Mouse (Mus musculus) hindbrain, embryonic 11.5 days (tissue): Measurements from ENCODE around the gene Dnmt3l. TPM values are rescaled to one million over a fixed set of nuclear protein-coding genes. Genes with fewer than 3 reads are reported as not detected.
"Not testable (repeated sequence)": the region's sequence is repeated elsewhere in the genome, so short reads cannot be mapped to it uniquely, and the experiment has no call there.

Source experiments
- ATAC-seq: fragments of 200-750 bp; cut with Nextera tagmentation; 2 replicates; pipeline ENCODE4 v1.8.0; 2017; ENCODE audit warnings: mild to moderate bottlenecking, moderate TSS enrichment, moderate library complexity; ENCODE audit not compliant: low FRiP score
- DNase-seq: peaks from one replicate; pipeline ENCODE4 v3.0.0-alpha.2; 2015; ENCODE audit warnings: low spot score
- H3K27ac ChIP-seq: fragments of 300-500 bp; sonication (generic); 2 replicates; pipeline ENCODE4 v1.5.1; 2014; ENCODE audit warnings: mild to moderate bottlenecking, low read depth, low read length
- H3K27me3 ChIP-seq: fragments of 300-500 bp; sonication (generic); 2 replicates; pipeline ENCODE4 v1.6.1; 2014; ENCODE audit warnings: mild to moderate bottlenecking, low read length, moderate library complexity, mixed read lengths; ENCODE audit not compliant: control insufficient read depth, insufficient read depth
- H3K36me3 ChIP-seq: fragments of 300-500 bp; sonication (generic); 2 replicates; pipeline ENCODE4 v1.6.1; 2014; ENCODE audit warnings: mild to moderate bottlenecking, low read length, moderate library complexity, mixed read lengths; ENCODE audit not compliant: control insufficient read depth, insufficient read depth
- H3K4me1 ChIP-seq: fragments of 300-500 bp; sonication (generic); replicated peaks from 2 replicates; pipeline ENCODE4 v1.6.1; 2014; ENCODE audit warnings: low read length, mixed read lengths; ENCODE audit not compliant: control insufficient read depth, insufficient read depth
- H3K4me2 ChIP-seq: fragments of 300-500 bp; sonication (generic); replicated peaks from 2 replicates; pipeline ENCODE4 v1.6.1; 2014; ENCODE audit warnings: mild to moderate bottlenecking, low read depth, low read length
- H3K4me3 ChIP-seq: fragments of 300-500 bp; sonication (generic); 2 replicates; pipeline ENCODE4 v1.5.1; 2014; ENCODE audit warnings: low read depth, low read length
- H3K9ac ChIP-seq: fragments of 300-500 bp; sonication (generic); 2 replicates; pipeline ENCODE4 v1.6.1; 2014; ENCODE audit warnings: low read depth, low read length
- H3K9me3 ChIP-seq: fragments of 300-500 bp; sonication (generic); 2 replicates; pipeline ENCODE4 v1.6.1; 2016; ENCODE audit warnings: low read length; ENCODE audit not compliant: control insufficient read depth
- WGBS: fragments of 180-500 bp; shearing (Covaris S2); extraction: QIAGEN DNeasy Blood & Tissue Kit; methylation state at CpG from one replicate; pipeline ENCODE4 v1.1.7; 2014; 5-methylcytosine and 5-hydroxymethylcytosine counted together
- polyA plus RNA-seq: library from polyadenylated mRNA; unstranded; fragments of >200 nt; fragmentation: Nextera tagmentation; extraction: Ambion mirVana; gene quantifications from 2 replicates; pipeline ENCODE4 v1.2.1, GENCODE M21; 2014

The Dnmt3l gene
- polyA plus RNA-seq, 1 experiment from 2014 or later: not detected

DNA sequence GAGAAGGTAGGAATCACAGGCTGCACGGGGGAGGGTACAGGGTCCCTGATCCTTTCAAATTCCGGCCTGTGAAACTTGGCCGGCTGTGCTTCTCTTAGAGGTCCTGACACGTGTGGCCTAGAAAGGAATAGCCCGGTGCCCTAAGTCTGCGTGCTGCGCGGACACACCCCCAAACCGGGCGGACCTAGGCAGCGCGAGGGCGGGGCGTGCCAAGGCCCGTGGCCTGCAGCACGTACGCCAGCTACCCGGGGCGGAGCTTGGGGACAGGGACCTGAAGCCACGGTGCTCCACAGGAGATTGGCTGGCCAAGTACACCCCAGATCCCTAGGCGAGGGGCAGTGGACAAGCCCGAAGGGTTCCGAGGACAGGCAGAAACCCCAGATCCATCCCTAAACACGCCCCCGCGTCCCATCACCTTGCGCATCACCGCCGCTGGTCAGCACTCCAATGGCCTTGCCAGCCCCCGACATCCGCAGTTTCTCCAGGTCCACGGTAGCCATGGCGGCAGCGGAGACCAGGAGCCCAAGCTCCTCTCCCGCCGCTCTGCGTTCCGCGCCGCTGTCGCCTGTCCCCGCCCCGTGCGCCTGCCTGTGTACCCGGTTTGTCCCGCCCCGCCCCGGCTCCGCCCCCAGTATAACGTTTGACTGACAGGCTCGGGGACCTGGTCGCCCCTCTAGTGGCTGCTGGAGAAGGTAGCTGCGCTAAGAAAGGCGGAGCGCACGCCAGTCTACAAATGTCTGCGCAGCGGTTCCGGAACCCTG is 32.4 kb upstream of the Dnmt3l start:
- Histone ChIP-seq H3K36me3 (no peaks in the 10 kb centered on the region), H3K9ac (peak overlapping the region; percentile 86), H3K27me3 (no peaks in the 10 kb centered on the region), H3K9me3 (no peaks in the 10 kb centered on the region), H3K4me3 (peak overlapping the region; percentile 81), H3K4me1 (peaks cover 13% of the 10 kb centered on the region), H3K4me2 (peak overlapping the region; percentile 88), H3K27ac (peak overlapping the region; percentile 95)
- under 1% methylated on average over 53 of the region's 59 CpGs for WGBS
- DNase-seq (peak; percentile 96), ATAC-seq (peak; percentile 96)

DNA sequence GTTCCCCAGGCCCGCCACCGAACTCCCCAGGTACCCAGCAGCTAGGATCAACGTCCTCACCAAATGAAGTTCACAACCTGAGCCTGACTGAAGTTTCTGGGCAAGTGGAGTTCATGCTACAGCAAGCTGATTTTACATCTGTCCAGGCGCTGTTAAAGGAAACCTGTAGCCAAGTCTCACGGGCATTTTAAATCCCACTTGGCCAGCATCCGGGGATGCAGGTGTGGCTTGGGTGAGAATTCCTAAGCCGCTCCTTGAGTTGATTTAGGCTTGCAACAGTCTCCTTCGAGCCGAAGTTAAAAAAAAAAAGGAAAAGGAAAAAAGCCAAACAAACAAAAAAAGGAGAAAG is 31.8 kb upstream of the Dnmt3l start, which contains the start of gene Pfkl:
TSS of gene Pfkl (minus strand) at position 139 of the 349 bp plus-strand sequence.
- no peaks in the 10 kb centered on the region for H3K9me3 ChIP-seq
- H3K4me2 ChIP-seq: peak within 1 kb of the TSS; percentile 88
- H3K4me1 ChIP-seq: peaks cover 13% of the 10 kb centered on the region
- under 1% methylated on average over 9 of the region's 9 CpGs for WGBS
- peak within 1 kb of the TSS; percentile 86 for H3K9ac ChIP-seq
- H3K36me3 ChIP-seq: no peaks in the 10 kb centered on the region
- ATAC-seq: no peak
- H3K4me3 ChIP-seq: peak within 1 kb of the TSS; percentile 81
- DNase-seq: no peak
- peak within 1 kb of the TSS; percentile 95 for H3K27ac ChIP-seq
- H3K27me3 ChIP-seq: no peaks in the 10 kb centered on the region

DNA sequence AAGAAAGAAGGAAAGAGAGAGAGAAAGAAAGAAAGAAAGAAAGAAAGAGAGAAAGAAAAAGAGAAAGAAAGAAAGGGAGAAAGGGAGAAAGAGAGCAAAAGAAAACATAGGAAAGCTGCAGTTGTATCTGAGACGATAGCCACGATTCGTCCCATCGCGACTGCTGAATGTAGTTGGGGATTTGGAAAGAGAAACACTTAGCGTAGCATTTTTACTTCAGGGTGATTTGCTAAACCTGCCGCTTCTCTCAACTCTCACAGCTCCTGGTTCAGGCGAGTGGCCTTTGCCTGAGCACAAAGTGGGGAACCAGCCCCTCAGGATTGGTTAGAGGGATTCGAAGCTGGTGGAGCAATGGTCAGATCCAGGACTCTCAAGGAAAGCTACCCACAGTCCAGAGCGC is 31.4 kb upstream of the Dnmt3l start:
- Histone ChIP-seq H3K4me1 (peaks cover 13% of the 10 kb centered on the region), H3K4me2 (peak overlapping the region; percentile 9; the same call in 1 of the 2 replicates), H3K9ac (no peak overlapping the region), H3K36me3 (no peaks in the 10 kb centered on the region), H3K9me3 (no peaks in the 10 kb centered on the region), H3K27me3 (no peaks in the 10 kb centered on the region), H3K27ac (no peak overlapping the region), H3K4me3 (no peak overlapping the region)
- ATAC-seq: no peak
- DNase-seq: no peak
- 16% methylated on average over 10 of the region's 10 CpGs for WGBS

DNA sequence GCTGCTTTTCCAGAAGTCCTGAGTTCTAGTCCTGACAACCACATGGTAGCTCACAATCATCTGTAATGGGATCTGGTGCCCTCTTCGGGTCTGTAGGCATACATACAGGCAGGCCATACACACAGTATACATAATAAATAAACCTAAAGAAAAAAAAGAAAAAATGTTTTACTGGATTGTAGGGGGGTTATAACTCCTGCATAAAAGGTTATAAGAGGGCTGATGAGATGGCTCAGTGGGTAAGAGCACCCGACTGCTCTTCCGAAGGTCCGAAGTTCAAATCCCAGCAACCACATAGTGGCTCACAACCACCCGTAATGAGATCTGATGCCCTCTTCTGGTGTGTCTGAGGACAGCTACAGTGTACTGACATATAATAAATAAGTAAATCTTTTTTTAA is 30.6 kb upstream of the Dnmt3l start:
- not testable (repeated sequence) for H3K4me2 ChIP-seq, DNase-seq, H3K36me3 ChIP-seq, ATAC-seq, H3K27me3 ChIP-seq, H3K9ac ChIP-seq, H3K9me3 ChIP-seq, H3K4me3 ChIP-seq, H3K27ac ChIP-seq
- WGBS: 91% methylated on average over 5 of the region's 5 CpGs
- peaks cover 13% of the 10 kb centered on the region for H3K4me1 ChIP-seq

DNA sequence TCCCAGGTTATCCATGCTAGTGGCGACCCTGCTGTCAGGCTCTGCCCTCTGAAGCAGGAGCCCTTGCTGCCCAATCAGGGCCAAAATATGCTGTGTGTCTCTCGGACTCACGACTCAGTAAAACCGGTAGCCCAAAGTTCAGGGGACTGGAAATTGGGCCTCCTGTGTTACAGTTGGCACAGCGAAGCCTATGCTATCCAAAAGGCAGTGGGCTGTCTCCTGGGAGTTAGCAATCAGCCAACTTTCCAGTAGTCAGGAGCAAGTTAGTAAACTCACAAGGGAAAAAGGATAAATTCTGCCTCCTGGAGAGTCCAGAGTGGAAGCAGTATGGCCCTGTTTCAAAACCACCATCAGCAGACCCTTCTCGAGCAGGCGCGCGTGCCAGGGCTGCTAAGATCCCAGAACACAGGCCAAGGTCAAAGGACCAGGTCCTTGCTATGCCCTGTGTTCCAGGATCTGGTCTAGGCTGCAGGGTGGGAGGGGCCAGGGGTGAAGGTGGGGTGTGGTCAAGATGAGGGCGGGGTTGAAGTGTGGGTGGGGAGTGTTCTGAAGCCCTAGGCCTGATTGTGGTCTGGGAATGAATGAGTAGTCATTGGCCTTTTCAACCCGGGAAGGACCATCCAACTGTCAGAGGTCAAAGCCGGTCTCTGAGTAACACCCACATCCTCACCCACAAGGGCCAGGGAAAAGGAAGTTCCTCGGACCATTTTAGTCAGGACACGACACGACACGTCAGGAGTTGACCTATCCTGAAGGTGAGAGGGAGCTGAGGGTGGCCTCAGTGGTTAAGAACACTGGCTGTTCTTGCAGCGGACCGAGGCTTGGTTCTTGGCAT is 28.9 kb upstream of the Dnmt3l start:
- H3K9me3 ChIP-seq: no peaks in the 10 kb centered on the region
- no peak overlapping the region for H3K4me3 ChIP-seq
- ATAC-seq: no peak
- peaks cover 8% of the 10 kb centered on the region for H3K4me1 ChIP-seq
- DNase-seq: no peak
- no peak overlapping the region for H3K9ac ChIP-seq
- no peak overlapping the region for H3K4me2 ChIP-seq
- H3K27me3 ChIP-seq: no peaks in the 10 kb centered on the region
- WGBS: 93% methylated on average over 18 of the region's 18 CpGs
- no peaks in the 10 kb centered on the region for H3K36me3 ChIP-seq
- no peak overlapping the region for H3K27ac ChIP-seq

DNA sequence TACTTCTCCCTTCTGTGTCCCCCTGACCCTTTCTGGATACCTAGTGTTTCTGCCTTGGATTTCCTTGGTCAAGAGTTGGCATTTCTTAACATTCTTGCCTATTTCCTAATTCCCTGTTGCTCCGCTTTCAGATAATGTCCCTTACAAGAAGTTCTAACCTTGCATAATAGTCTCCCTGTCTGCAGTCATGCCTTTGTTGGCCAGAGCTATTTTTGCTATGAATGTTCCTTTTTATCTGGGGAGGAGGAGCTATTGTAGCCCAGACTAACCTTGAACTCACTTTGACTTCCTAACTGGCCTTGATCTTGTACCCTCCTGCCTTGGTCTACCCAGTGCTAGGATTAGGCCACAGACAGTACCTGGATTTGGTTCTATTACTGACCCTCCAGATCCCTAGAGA is 26.3 kb upstream of the Dnmt3l start:
- Histone ChIP-seq H3K27ac (no peak overlapping the region), H3K9me3 (no peaks in the 10 kb centered on the region), H3K9ac (no peak overlapping the region), H3K4me3 (no peak overlapping the region), H3K36me3 (no peaks in the 10 kb centered on the region), H3K4me1 (no peaks in the 10 kb centered on the region), H3K27me3 (no peaks in the 10 kb centered on the region), H3K4me2 (no peak overlapping the region)
- ATAC-seq (no peak), DNase-seq (no peak)
- WGBS: 81% methylated on average over 1 of the region's 1 CpGs

DNA sequence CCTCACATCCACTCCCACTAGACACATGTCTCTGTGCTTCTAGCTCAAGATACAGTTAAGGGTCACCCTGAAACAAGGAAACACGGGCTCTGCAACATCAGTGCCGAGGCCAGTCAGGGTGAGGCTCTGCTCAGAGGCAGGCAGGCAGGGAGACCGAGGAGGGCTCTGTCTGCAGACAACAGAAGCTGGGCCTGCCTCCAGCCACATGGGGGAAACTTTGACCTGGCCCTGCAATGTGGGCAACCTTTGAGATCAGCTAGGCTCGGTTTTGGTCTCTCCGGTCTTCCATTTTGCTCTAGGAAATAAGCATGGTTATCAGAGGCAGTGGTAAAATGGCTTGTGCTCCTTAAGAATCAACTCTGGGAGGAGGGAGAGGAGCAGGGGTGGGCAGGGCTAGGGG is 25.4 kb upstream of the Dnmt3l start:
- no peak for DNase-seq
- 52% methylated on average over 5 of the region's 5 CpGs for WGBS
- no peak for ATAC-seq
- no peaks in the 10 kb centered on the region for H3K36me3 ChIP-seq
- H3K4me1 ChIP-seq: no peaks in the 10 kb centered on the region
- no peak overlapping the region for H3K9ac ChIP-seq
- H3K27ac ChIP-seq: no peak overlapping the region
- no peak overlapping the region for H3K4me2 ChIP-seq
- no peaks in the 10 kb centered on the region for H3K27me3 ChIP-seq
- H3K4me3 ChIP-seq: no peak overlapping the region
- H3K9me3 ChIP-seq: no peaks in the 10 kb centered on the region

DNA sequence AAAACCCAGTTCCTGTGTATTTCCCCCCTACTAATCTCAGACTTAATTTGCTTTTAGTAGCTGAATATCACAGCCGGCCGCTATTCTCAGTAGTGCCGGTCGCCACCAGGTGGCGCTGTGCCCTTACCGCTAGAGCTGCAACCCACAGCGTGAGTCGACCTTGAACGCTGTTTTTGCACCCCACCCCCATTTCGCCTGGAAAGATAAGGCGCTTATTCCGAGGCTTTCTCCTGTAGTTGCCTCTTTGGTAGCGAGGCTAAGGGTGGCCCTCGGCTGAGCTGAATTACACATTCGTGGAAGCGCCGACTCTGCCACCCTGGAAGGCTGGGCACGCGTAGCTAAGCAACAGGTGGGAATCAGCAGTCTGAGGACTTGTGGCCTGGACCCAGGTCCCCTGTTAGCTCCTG is 22.9 kb upstream of the Dnmt3l start:
- peak; percentile 92 for DNase-seq
- no peaks in the 10 kb centered on the region for H3K4me1 ChIP-seq
- peak; percentile 65; the same call in 1 of the 2 replicates for ATAC-seq
- WGBS: 18% methylated on average over 19 of the region's 19 CpGs
- no peaks in the 10 kb centered on the region for H3K9me3 ChIP-seq
- H3K4me2 ChIP-seq: peak overlapping the region; percentile 40
- H3K9ac ChIP-seq: no peak overlapping the region
- H3K4me3 ChIP-seq: peak overlapping the region; percentile 18; the same call in 1 of the 2 replicates
- H3K27me3 ChIP-seq: no peaks in the 10 kb centered on the region
- H3K27ac ChIP-seq: no peak overlapping the region
- H3K36me3 ChIP-seq: no peaks in the 10 kb centered on the region
